Mouse (Mus musculus) heart, embryonic 12.5 days (tissue): ENCODE data around the gene Map4k5. TPM values are rescaled to one million over a fixed set of nuclear protein-coding genes. Genes with fewer than 3 reads are reported as not detected.

Experiments
- ATAC-seq: fragments of 200-750 bp; cut with Nextera tagmentation; 2 replicates; pipeline ENCODE4 v1.8.0; 2017; ENCODE audit warnings: moderate TSS enrichment, moderate library complexity; ENCODE audit not compliant: insufficient number of reproducible peaks, low FRiP score
- H3K27ac ChIP-seq: fragments of 300-500 bp; sonication (generic); 2 replicates; pipeline ENCODE4 v1.5.1; 2016; ENCODE audit warnings: mild to moderate bottlenecking, moderate library complexity; ENCODE audit not compliant: poor library complexity, severe bottlenecking
- H3K27me3 ChIP-seq: fragments of 300-500 bp; sonication (generic); replicated peaks from 2 replicates; pipeline ENCODE4 v1.6.1; 2016; ENCODE audit warnings: mild to moderate bottlenecking, moderate library complexity
- H3K36me3 ChIP-seq: fragments of 300-500 bp; sonication (generic); 2 replicates; pipeline ENCODE4 v1.6.1; 2016; ENCODE audit warnings: mild to moderate bottlenecking, moderate library complexity
- H3K4me1 ChIP-seq: fragments of 300-500 bp; sonication (generic); replicated peaks from 2 replicates; pipeline ENCODE4 v1.6.1; 2016; ENCODE audit warnings: mild to moderate bottlenecking
- H3K4me2 ChIP-seq: fragments of 300-500 bp; sonication (generic); 2 replicates; pipeline ENCODE4 v1.6.1; 2016; ENCODE audit warnings: mild to moderate bottlenecking, moderate library complexity
- H3K4me3 ChIP-seq: fragments of 300-500 bp; sonication (generic); 2 replicates; pipeline ENCODE4 v1.5.1; 2016; ENCODE audit warnings: mild to moderate bottlenecking
- H3K9ac ChIP-seq: fragments of 300-500 bp; sonication (generic); 2 replicates; pipeline ENCODE4 v1.6.1; 2016; ENCODE audit warnings: mild to moderate bottlenecking, moderate library complexity
- H3K9me3 ChIP-seq: fragments of 300-500 bp; sonication (generic); replicated peaks from 2 replicates; pipeline ENCODE4 v1.6.1; 2016; ENCODE audit warnings: mild to moderate bottlenecking, moderate library complexity
- WGBS: fragments of 180-500 bp; shearing (Covaris S2); methylation state at CpG from one replicate; pipeline ENCODE4 v1.1.7; 2016; 5-methylcytosine and 5-hydroxymethylcytosine counted together
- polyA plus RNA-seq: library from polyadenylated mRNA; unstranded; fragments of >200 nt; fragmentation: Nextera tagmentation; extraction: Ambion mirVana; gene quantifications from 2 replicates; pipeline ENCODE4 v1.2.1, GENCODE M21; 2016

Map4k5 gene
- polyA plus RNA-seq, 1 experiment from 2014 or later = 43.4 TPM

DNA sequence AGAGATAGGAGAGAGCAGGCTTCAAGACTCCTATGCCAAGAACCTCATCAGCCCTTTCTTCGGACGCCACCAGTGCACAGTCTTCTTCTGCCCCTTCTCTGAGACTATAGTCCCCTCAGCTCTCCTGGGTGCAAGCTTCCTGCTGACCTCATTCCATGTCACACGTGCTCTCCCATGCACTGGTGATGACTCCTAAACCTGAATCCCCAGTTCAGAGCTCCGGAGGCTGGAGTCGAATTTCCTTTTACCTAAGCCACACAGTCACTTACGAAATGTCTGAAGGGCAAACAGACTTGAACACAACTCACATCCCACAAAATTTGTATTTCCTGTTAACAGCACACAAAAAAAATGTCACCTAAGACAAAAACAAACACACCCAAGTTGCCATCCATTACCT lies 5.2 kb downstream of the Map4k5 start:
- H3K36me3 ChIP-seq = peaks cover 10% of the 10 kb centered on the region; the same call in 1 of the 2 replicates

DNA sequence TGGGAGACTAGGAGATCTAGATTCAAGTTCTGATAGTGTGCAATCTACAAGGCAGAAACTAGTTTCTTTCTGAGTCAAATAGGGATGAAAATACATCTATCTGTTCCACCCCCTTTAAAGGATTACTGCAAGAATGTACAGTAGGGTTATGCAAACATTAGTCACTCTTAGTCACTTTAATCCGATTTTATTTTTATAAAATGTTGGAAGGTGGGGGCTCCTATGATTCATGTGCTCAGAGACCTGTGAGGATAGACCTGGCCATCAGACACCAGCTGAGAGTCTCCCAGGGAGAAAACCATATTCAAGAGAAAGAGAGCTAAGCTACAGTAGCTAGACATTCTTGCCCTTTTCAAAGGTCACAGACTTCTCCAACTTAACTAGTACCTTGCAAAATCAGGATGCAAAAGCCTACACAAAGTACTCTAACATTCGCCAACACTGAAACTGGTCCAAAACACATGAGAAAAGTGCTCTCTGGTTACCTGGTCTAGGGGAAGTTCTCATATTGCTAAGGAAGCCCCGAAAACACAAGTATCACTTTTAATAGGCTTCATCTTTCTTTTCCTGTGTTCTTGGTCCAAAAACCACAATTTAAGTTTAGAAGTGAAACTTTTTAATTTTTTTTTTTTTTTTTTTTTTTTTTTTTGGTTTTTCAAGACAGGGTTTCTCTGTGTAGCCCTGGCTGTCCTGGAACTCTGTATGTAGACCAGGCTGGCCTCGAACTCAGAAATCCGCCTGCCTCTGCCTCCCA lies 7.7 kb downstream of the Map4k5 start:
- H3K9me3 ChIP-seq = 0 out of 2 replicates have a peak, but pooled peaks cover 3% of the 10 kb centered on the region
- H3K27me3 ChIP-seq = no peaks in the 10 kb centered on the region
- H3K4me2 ChIP-seq = no peak overlapping the region
- H3K4me3 ChIP-seq = no peak overlapping the region
- WGBS = 96% methylated on average over 5 of the region's 5 CpGs
- H3K36me3 ChIP-seq = peaks cover 10% of the 10 kb centered on the region; the same call in 1 of the 2 replicates
- H3K9ac ChIP-seq = no peak overlapping the region
- peaks cover 32% of the 10 kb centered on the region for H3K4me1 ChIP-seq
- no peak overlapping the region for H3K27ac ChIP-seq
- no peak for ATAC-seq

More for the DNA sequence above, 5.2 kb downstream of the Map4k5 start:
- 78% methylated on average over 6 of the region's 6 CpGs for WGBS
- Histone ChIP-seq H3K9me3 (0 out of 2 replicates have a peak, but pooled peaks cover 3% of the 10 kb centered on the region), H3K27me3 (no peaks in the 10 kb centered on the region), H3K4me3 (no peak overlapping the region), H3K4me1 (peaks cover 33% of the 10 kb centered on the region), H3K4me2 (no peak overlapping the region), H3K27ac (no peak overlapping the region), H3K9ac (no peak overlapping the region)
- no peak for ATAC-seq

DNA sequence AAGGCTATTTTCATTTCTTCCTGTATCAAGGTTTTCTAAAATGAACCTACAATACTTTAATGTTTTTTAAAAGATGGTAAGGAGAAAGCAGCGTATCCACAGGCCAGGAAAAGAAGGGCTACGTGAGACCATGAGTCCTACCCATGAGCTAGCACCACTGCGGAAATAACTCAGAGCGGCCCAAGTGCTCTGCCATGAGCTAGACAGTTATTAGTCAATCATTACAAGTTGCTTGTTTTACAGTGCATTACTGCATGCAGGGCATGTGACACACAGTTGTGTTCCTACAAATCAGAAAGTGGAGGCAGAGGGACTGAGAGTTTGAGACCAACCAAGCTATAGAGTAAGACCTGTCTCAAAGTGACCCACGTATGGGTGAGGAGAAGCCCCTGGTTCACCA lies 8.9 kb downstream of the Map4k5 start:
- WGBS = 94% methylated on average over 5 of the region's 5 CpGs
- peaks cover 10% of the 10 kb centered on the region; the same call in 1 of the 2 replicates for H3K36me3 ChIP-seq
- no peak overlapping the region for H3K4me2 ChIP-seq
- no peaks in the 10 kb centered on the region for H3K27me3 ChIP-seq
- peaks cover 32% of the 10 kb centered on the region for H3K4me1 ChIP-seq
- no peak overlapping the region for H3K4me3 ChIP-seq
- H3K27ac ChIP-seq = no peak overlapping the region
- no peak for ATAC-seq
- no peak overlapping the region for H3K9ac ChIP-seq
- 0 out of 2 replicates have a peak, but pooled peaks cover 3% of the 10 kb centered on the region for H3K9me3 ChIP-seq

DNA sequence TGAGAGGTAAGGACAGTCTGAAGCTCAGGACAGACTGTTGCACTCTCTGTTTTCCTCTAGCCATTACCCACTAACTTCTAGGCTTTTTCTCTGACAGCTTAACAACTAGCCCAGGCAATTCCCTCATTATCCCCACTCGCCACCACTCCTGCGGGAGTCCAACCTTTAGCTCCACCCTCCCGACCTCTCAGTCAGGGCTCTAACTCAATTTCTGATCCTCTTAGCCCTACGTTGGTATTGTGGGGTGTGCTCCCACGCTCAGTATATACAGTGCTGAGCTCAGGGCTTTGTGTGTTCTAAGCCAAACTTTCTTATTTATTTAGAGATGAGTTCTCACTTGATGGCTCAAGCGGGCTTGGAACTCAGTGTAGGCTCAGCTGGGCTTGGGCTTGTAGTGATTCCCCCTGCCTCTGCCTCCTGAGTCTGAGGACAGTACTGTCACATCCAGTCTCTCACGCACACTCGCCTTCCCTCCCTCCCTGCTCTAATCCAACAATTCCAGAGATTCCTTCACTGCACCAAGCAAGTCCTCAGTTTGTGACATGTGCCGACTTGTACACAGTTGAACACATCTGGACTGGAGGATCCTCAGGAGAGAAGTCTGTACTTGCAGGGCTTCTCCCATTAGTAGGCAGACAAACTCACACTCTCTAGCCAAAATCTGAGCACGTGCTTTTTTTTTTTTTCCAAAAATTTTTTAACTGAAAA lies 11.6 kb downstream of the Map4k5 start:
- Histone ChIP-seq H3K27ac (no peak overlapping the region), H3K36me3 (peaks cover 3% of the 10 kb centered on the region; the same call in 1 of the 2 replicates), H3K9me3 (0 out of 2 replicates have a peak, but pooled peaks cover 3% of the 10 kb centered on the region), H3K4me1 (peaks cover 29% of the 10 kb centered on the region), H3K4me2 (no peak overlapping the region), H3K4me3 (no peak overlapping the region), H3K9ac (no peak overlapping the region), H3K27me3 (no peaks in the 10 kb centered on the region)
- ATAC-seq = no peak
- WGBS = 49% methylated on average over 10 of the region's 10 CpGs

DNA sequence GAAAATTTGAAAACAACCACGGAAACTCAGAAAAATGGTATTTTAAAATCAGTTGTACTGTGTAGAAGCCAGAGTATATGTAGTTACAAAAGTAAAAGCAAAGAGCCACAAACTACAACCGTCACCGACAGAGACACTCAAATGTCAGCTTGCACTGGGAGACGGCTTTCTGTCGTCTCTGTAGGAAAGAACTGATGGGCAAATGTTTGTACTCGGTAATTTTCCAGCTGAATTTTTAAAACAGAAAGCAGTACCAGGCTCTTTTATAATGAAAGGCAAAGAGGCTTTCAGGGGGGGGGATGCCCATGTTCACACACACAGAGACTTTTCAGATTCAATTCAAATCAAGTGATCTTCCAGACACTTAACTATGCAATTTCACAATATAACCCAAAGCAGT lies 13.3 kb downstream of the Map4k5 start:
- 0 out of 2 replicates have a peak, but pooled peaks cover 3% of the 10 kb centered on the region for H3K9me3 ChIP-seq
- H3K27ac ChIP-seq = no peak overlapping the region
- whole genome bisulfite sequencing = 32% methylated on average over 6 of the region's 6 CpGs
- H3K4me1 ChIP-seq = peaks cover 33% of the 10 kb centered on the region
- H3K27me3 ChIP-seq = no peaks in the 10 kb centered on the region
- H3K36me3 ChIP-seq = peaks cover 3% of the 10 kb centered on the region; the same call in 1 of the 2 replicates
- no peak overlapping the region for H3K4me3 ChIP-seq
- no peak overlapping the region for H3K9ac ChIP-seq
- H3K4me2 ChIP-seq = no peak overlapping the region
- no peak for ATAC-seq

DNA sequence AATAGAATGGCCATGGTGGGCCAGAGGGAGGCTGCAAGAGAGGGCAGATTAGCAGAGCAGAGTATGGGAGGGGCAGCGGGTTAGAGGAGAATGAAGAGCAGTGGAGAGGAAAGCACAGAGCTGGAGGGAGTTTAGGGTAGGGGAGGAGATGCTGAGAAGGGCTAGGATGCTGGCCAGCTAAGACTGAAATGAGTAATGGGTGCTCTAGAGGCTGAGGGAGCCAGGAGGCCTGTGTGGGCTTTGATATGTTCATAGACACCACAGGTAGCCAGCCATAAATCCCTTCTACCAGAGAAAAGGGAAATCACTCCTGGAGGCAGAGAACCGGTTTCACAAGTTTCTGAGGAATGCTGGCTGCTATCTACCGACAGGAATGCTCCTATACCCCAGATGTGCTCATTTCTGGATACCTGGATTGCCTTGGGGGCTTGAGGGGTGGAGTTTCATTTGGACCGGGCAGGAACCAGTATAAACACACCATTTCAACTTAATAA lies 13.8 kb downstream of the Map4k5 start:
- peaks cover 33% of the 10 kb centered on the region for H3K4me1 ChIP-seq
- 0 out of 2 replicates have a peak, but pooled peaks cover 3% of the 10 kb centered on the region for H3K9me3 ChIP-seq
- no peak for ATAC-seq
- peak overlapping the region; percentile 26; the same call in 1 of the 2 replicates for H3K4me2 ChIP-seq
- H3K27ac ChIP-seq = no peak overlapping the region
- no peak overlapping the region for H3K9ac ChIP-seq
- peaks cover 3% of the 10 kb centered on the region; the same call in 1 of the 2 replicates for H3K36me3 ChIP-seq
- no peak overlapping the region for H3K4me3 ChIP-seq
- no peaks in the 10 kb centered on the region for H3K27me3 ChIP-seq
- 12% methylated on average over 4 of the region's 4 CpGs for WGBS

DNA sequence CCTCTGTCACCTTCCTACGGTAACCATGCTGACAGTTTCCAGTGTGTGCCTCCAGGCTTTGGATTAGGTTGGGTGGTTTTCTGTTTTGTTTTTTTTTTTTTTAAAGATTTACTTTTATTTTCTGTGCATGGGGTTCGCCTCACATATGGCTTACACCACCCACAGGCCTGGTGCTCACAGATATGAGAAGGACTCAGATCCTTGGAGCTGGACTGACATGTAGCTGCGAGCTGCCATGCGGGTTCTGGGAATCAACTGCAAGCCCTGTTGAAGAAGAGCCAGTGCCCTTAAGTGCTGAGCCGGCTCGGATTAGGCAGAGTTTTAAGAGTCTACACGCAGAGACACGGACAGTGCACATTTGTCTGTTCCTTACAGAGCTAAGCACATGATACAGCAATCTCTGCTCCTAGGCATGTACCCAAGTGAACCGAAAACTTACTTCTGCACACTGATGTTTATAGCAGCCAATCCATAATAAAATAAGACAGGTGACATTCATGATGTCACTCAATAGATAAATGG lies 15.1 kb downstream of the Map4k5 start:
- no peak overlapping the region for H3K4me2 ChIP-seq
- H3K36me3 ChIP-seq = peaks cover 2% of the 10 kb centered on the region; the same call in 1 of the 2 replicates
- no peak for ATAC-seq
- H3K9me3 ChIP-seq = 0 out of 2 replicates have a peak, but pooled peaks cover 1% of the 10 kb centered on the region
- no peak overlapping the region for H3K27ac ChIP-seq
- no peak overlapping the region for H3K9ac ChIP-seq
- no peaks in the 10 kb centered on the region for H3K27me3 ChIP-seq
- WGBS = 86% methylated on average over 9 of the region's 9 CpGs
- no peak overlapping the region for H3K4me3 ChIP-seq
- peaks cover 33% of the 10 kb centered on the region for H3K4me1 ChIP-seq

DNA sequence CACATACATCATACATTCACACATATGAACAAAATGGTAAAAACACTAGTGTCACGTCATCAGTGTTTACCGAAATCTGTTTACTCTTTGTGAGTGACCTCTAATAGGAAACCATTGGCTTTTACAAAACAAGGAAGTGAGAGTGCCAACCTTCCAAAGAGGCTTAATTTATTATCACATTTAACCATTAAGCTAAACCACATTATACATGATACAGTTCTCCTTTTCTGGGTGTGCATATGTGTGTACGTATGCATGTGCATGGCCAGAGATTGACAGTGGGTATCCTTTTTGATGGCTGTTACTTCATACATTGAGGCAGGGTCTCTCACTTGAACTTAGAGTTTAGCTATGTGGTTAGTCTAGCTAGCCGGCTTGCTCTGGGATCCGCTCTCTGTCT lies 21.4 kb downstream of the Map4k5 start:
- H3K27me3 ChIP-seq = no peaks in the 10 kb centered on the region
- no peak overlapping the region for H3K4me3 ChIP-seq
- H3K4me1 ChIP-seq = peaks cover 5% of the 10 kb centered on the region; the same call in 1 of the 2 replicates
- peaks cover 20% of the 10 kb centered on the region for H3K36me3 ChIP-seq
- 91% methylated on average over 5 of the region's 5 CpGs for WGBS
- no peak for ATAC-seq
- H3K9me3 ChIP-seq = no peaks in the 10 kb centered on the region
- H3K4me2 ChIP-seq = no peak overlapping the region
- no peak overlapping the region for H3K9ac ChIP-seq
- no peak overlapping the region for H3K27ac ChIP-seq

DNA sequence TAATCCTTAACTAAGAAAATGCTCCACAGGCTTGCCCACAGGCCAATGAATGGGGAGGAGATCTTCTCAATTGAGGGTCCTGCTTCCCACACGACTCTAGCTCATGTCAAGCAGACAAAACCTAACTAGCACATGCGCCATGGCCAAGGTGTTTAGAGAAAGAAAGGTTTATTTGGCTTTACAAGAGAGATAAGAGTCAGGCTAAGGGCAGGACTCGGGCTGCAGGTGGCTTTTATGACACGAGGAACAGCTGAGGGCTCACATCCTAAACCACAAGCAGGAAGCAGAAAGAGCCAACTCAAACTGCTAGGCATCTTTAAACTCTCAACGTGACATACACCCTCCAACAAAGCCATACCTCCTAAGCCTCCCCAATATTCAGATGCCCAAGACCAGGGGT lies 25.7 kb downstream of the Map4k5 start:
- ATAC-seq = no peak
- no peak overlapping the region for H3K4me2 ChIP-seq
- H3K4me3 ChIP-seq = no peak overlapping the region
- 82% methylated on average over 5 of the region's 5 CpGs for WGBS
- H3K9ac ChIP-seq = no peak overlapping the region
- H3K4me1 ChIP-seq = peaks cover 9% of the 10 kb centered on the region
- H3K9me3 ChIP-seq = no peaks in the 10 kb centered on the region
- no peak overlapping the region for H3K27ac ChIP-seq
- H3K27me3 ChIP-seq = no peaks in the 10 kb centered on the region
- peaks cover 35% of the 10 kb centered on the region for H3K36me3 ChIP-seq

DNA sequence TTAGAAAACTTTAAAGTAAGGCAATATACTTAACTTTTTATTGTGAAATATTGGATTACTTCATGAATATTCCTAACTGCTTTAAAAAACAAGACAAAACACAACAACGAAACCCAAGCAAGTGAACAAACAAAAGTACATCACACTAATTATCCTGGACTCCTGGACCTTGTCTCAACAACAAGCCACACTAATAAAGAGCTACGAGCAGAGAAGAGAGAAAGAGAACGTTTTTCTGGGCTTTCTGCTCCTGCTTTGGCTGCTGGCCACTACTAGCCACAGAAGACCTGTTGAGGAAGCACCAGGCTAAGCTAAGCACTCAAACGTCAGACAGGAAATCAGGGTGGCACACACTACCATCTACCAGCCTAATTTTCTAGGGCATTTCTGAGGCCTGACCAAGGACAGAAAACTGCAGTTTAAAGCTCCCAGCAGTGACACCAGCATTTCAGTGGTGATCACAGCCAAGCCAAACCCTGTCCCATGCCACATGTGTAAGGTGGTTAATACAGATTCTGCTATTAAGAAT lies 28.8 kb downstream of the Map4k5 start:
- no peaks in the 10 kb centered on the region for H3K9me3 ChIP-seq
- no peak overlapping the region for H3K27ac ChIP-seq
- H3K4me1 ChIP-seq = peaks cover 16% of the 10 kb centered on the region
- ATAC-seq = no peak
- H3K27me3 ChIP-seq = no peaks in the 10 kb centered on the region
- WGBS = 61% methylated on average over 4 of the region's 4 CpGs
- no peak overlapping the region for H3K9ac ChIP-seq
- no peak overlapping the region for H3K4me3 ChIP-seq
- H3K36me3 ChIP-seq = peaks cover 21% of the 10 kb centered on the region; the same call in 1 of the 2 replicates
- no peak overlapping the region for H3K4me2 ChIP-seq

DNA sequence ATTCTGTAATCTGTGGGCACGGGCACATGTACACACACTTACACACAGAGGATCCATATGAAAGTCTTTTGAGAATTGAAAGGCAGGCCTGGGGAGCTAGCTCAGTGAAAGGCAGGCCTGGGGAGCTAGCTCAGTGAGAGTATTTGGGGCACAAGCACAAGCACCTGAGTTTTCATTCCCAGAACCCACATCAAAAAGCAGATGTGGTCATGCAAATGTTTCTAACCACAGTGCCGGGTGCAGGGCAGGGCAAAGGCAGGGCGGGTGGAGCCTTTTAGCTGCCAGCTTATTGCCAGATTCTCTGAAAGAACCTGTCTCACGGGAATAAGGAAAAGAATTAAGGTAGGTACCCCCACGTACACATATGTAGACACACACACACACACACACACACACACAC lies 29.5 kb downstream of the Map4k5 start:
- WGBS = 80% methylated on average over 5 of the region's 5 CpGs
- Histone ChIP-seq H3K9me3 (no peaks in the 10 kb centered on the region), H3K9ac (no peak overlapping the region), H3K36me3 (peaks cover 21% of the 10 kb centered on the region; the same call in 1 of the 2 replicates), H3K27ac (no peak overlapping the region), H3K4me1 (peaks cover 22% of the 10 kb centered on the region), H3K27me3 (no peaks in the 10 kb centered on the region), H3K4me3 (no peak overlapping the region), H3K4me2 (no peak overlapping the region)
- no peak for ATAC-seq
